Mouse (Mus musculus): ENCODE results near the gene H2afj.

H2afj gene

GRCm38 (mm10) chr6:136847267-136847666, 39.2 kb downstream of the H2afj start:
- DNase-seq (ENCODE audit: low spot score): no peak

GRCm38 (mm10) chr6:136847790-136848189, 39.7 kb downstream of the H2afj start:
- peak; percentile 89 for DNase-seq (ENCODE audit: low spot score)

GRCm38 (mm10) chr6:136848399-136848798, 40.4 kb downstream of the H2afj start:
- DNase-seq (ENCODE audit: low spot score): no peak

GRCm38 (mm10) chr6:136848971-136849370, 40.9 kb downstream of the H2afj start:
- DNase-seq (ENCODE audit: low spot score): no peak

GRCm38 (mm10) chr6:136850267-136850666, 42.2 kb downstream of the H2afj start:
- no peak for DNase-seq (ENCODE audit: low spot score)

- DNase-seq (ENCODE audit: low spot score): no peak
Measured at GRCm38 (mm10) chr6:136852348-136852747, 44.3 kb downstream of the H2afj start.

GRCm38 (mm10) chr6:136852762-136853161, 44.7 kb downstream of the H2afj start:
- no peak for DNase-seq (ENCODE audit: low spot score)

GRCm38 (mm10) chr6:136854361-136854781, 46.3 kb downstream of the H2afj start:
- no peak for DNase-seq (ENCODE audit: low spot score)

GRCm38 (mm10) chr6:136855183-136855582, 47.1 kb downstream of the H2afj start:
- DNase-seq (ENCODE audit: low spot score): no peak

- DNase-seq (ENCODE audit: low spot score): no peak
Measured at GRCm38 (mm10) chr6:136856071-136856636, 48.1 kb downstream of the H2afj start.

GRCm38 (mm10) chr6:136857186-136857872, 49.3 kb downstream of the H2afj start, which contains the start of gene Art4:
Art4 (minus strand) TSS chr6:136857733.
- no peak for DNase-seq (ENCODE audit: low spot score)

- no peak for DNase-seq (ENCODE audit: low spot score)
Measured at GRCm38 (mm10) chr6:136857873-136858260, 49.8 kb downstream of the H2afj start.

- no peak for DNase-seq (ENCODE audit: low spot score)
Measured at GRCm38 (mm10) chr6:136858420-136858819, 50.4 kb downstream of the H2afj start.
